Mouse (Mus musculus): Measurements from ENCODE around the gene Gm20696. TPM values are rescaled to one million over a fixed set of nuclear protein-coding genes. Genes with fewer than 3 reads are reported as not detected.

Gm20696 gene
- polyA plus RNA-seq, 2 experiments: 0.16 to 0.33 TPM

DNA sequence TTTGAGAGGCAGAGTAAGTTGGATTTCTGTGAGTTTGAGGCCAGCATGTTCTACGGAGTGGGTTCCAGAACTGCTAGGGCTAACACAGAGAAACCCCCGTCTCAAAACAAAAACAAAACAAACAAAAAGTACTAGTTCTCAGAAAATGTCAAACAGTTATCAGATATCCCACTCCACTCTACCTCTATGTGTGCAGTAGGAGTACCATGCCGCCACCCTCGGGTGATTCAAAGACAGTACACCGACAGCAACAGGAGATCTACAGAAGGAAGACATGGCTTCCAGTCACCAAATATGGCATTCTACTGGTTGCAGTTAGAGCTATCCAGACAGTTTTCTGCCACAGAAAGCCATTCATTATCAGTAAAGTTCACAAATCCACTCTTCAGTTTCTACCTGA is 21.7 kb downstream of the Gm20696 start:
- Histone ChIP-seq H3K36me3 (replicated peaks; ENCODE audit: control insufficient read depth, insufficient read depth, low read depth) (no peaks in the 10 kb centered on the region), H3K9me3 (ENCODE audit: control insufficient read depth, low read length) (no peaks in the 10 kb centered on the region), H3K4me3 (ENCODE audit: insufficient read depth in 1 of 2, low read depth in 2 of 2, low read length in 2 of 2) (no peak overlapping the region), H3K27me3 (ENCODE audit: control insufficient read depth, insufficient read depth, low read length) (no peaks in the 10 kb centered on the region), H3K27ac (no peak overlapping the region), H3K4me2 (ENCODE audit: low read depth) (no peak overlapping the region), H3K4me1 (replicated peaks; ENCODE audit: control insufficient read depth in 2 of 2, insufficient read depth in 2 of 2, low read length in 1 of 2) (no peaks in the 10 kb centered on the region), H3K9ac (replicated peaks) (no peak overlapping the region)
- no peak for ATAC-seq (ENCODE audit: insufficient read depth)
- DNase-seq (ENCODE audit: low read depth in 3 of 3, low spot score in 3 of 3): no peak
- TF ChIP-seq CTCF (IDR thresholded peaks at IDR 0.05; ENCODE audit: low read depth): no peak
- WGBS (ENCODE audit: insufficient replicate concordance): 55% methylated on average over 5 of the region's 5 CpGs

DNA sequence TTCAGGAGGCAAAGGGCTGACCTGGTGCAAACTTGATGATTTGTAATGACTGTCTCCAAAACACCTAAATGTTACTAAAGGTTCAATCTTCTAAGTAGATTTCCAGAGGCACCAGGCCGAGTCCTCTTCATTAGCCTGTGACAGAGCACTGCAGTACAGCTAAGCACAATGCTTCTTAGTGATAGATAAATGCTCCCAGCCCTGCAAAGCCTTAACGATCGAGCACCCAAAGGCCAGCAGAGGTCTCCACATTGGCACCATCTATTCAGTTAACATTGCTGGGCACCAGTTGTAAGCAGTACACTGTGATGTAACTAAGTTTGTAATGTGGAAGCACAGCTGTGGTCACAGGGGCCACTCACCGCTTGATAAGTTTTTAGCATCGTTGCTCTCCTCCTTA is 22.2 kb downstream of the Gm20696 start:
- H3K27ac ChIP-seq: no peak overlapping the region

DNA sequence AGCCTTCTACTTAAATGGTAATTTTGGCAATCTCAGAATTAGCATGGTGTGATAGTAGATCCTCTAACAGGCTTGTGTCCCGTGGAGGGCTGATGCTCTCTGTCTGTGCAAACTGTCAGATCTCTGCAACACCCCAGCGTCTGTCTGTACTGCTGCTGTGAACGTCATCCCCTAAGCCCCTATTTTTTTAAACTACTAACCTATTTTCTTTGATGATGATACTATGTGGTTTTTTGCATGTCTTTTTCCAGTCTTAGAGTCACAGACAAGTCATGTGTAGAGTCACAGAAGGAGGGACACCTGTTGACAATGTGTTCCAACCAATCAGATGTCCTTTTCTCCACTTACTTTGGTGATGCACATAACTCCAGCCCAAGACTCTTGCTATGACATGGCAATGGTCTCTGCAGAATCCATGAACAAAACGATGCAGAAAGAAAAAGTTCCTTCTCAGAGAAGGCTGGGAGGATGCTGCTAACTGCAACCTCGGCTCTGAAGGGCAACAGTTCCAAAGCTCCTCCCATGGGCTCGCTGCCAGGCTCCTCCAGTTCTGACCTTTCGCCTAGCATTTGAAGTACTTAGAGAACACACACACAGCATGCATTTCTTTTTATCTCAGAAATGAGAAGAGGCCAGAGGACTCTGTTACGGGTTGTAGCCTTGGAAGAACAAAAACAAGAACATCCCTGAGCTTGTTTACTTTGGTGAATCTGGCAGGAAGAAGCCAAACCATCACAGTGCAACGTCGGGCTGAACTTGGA is 23.0 kb downstream of the Gm20696 start:
- Histone ChIP-seq H3K27ac (no peak overlapping the region), H3K4me1 (replicated peaks; ENCODE audit: control insufficient read depth in 2 of 2, insufficient read depth in 2 of 2, low read length in 1 of 2) (no peaks in the 10 kb centered on the region), H3K9ac (replicated peaks) (no peak overlapping the region), H3K36me3 (replicated peaks; ENCODE audit: control insufficient read depth, insufficient read depth, low read depth) (no peaks in the 10 kb centered on the region), H3K27me3 (ENCODE audit: control insufficient read depth, insufficient read depth, low read length) (no peaks in the 10 kb centered on the region), H3K4me3 (ENCODE audit: insufficient read depth in 1 of 2, low read depth in 2 of 2, low read length in 2 of 2) (no peak overlapping the region), H3K9me3 (ENCODE audit: control insufficient read depth, low read length) (no peaks in the 10 kb centered on the region), H3K4me2 (ENCODE audit: low read depth) (no peak overlapping the region)
- no peak for ATAC-seq (ENCODE audit: insufficient read depth)
- WGBS (ENCODE audit: insufficient replicate concordance): 49% methylated on average over 10 of the region's 10 CpGs
- TF ChIP-seq EP300 (IDR thresholded peaks at IDR 0.05; ENCODE audit: low read depth) (no peak), CTCF (IDR thresholded peaks at IDR 0.05; ENCODE audit: low read depth) (no peak)
- peak in 1 of 3 experiments; percentile 14 for DNase-seq (ENCODE audit: low read depth in 3 of 3, low spot score in 3 of 3)

More for the DNA sequence above, 22.2 kb downstream of the Gm20696 start:
- TF ChIP-seq EP300 (IDR thresholded peaks at IDR 0.05; ENCODE audit: low read depth) (no peak), CTCF (IDR thresholded peaks at IDR 0.05; ENCODE audit: low read depth) (no peak)
- DNase-seq (ENCODE audit: low read depth in 3 of 3, low spot score in 3 of 3) (no peak), ATAC-seq (ENCODE audit: insufficient read depth) (no peak)
- no peaks in the 10 kb centered on the region for H3K4me1 ChIP-seq (replicated peaks; ENCODE audit: control insufficient read depth in 2 of 2, insufficient read depth in 2 of 2, low read length in 1 of 2)
- no peak overlapping the region for H3K4me3 ChIP-seq (ENCODE audit: insufficient read depth in 1 of 2, low read depth in 2 of 2, low read length in 2 of 2)
- H3K27me3 ChIP-seq (ENCODE audit: control insufficient read depth, insufficient read depth, low read length): no peaks in the 10 kb centered on the region
- no peak overlapping the region for H3K4me2 ChIP-seq (ENCODE audit: low read depth)
- H3K36me3 ChIP-seq (replicated peaks; ENCODE audit: control insufficient read depth, insufficient read depth, low read depth): no peaks in the 10 kb centered on the region
- no peaks in the 10 kb centered on the region for H3K9me3 ChIP-seq (ENCODE audit: control insufficient read depth, low read length)
- H3K9ac ChIP-seq (replicated peaks): no peak overlapping the region
- 61% methylated on average over 5 of the region's 5 CpGs for WGBS (ENCODE audit: insufficient replicate concordance)

- Histone ChIP-seq H3K36me3 (replicated peaks; ENCODE audit: control insufficient read depth, insufficient read depth, low read depth) (no peaks in the 10 kb centered on the region), H3K27ac (no peak overlapping the region), H3K4me2 (ENCODE audit: low read depth) (no peak overlapping the region), H3K4me3 (ENCODE audit: insufficient read depth in 1 of 2, low read depth in 2 of 2, low read length in 2 of 2) (no peak overlapping the region), H3K9me3 (ENCODE audit: control insufficient read depth, low read length) (no peaks in the 10 kb centered on the region), H3K9ac (replicated peaks) (no peak overlapping the region), H3K4me1 (replicated peaks; ENCODE audit: control insufficient read depth in 2 of 2, insufficient read depth in 2 of 2, low read length in 1 of 2) (no peaks in the 10 kb centered on the region), H3K27me3 (ENCODE audit: control insufficient read depth, insufficient read depth, low read length) (no peaks in the 10 kb centered on the region)
- WGBS (ENCODE audit: insufficient replicate concordance): 42% methylated on average over 4 of the region's 4 CpGs
- DNase-seq (ENCODE audit: low read depth in 3 of 3, low spot score in 3 of 3): no peak
- no peak for TF ChIP-seq CTCF (IDR thresholded peaks at IDR 0.05; ENCODE audit: low read depth)
- TF ChIP-seq EP300 (IDR thresholded peaks at IDR 0.05; ENCODE audit: low read depth): no peak
- ATAC-seq (ENCODE audit: insufficient read depth): no peak
Observed at GRCm38 (mm10) chr6:99637456-99637855, 29.1 kb downstream of the Gm20696 start.

DNA sequence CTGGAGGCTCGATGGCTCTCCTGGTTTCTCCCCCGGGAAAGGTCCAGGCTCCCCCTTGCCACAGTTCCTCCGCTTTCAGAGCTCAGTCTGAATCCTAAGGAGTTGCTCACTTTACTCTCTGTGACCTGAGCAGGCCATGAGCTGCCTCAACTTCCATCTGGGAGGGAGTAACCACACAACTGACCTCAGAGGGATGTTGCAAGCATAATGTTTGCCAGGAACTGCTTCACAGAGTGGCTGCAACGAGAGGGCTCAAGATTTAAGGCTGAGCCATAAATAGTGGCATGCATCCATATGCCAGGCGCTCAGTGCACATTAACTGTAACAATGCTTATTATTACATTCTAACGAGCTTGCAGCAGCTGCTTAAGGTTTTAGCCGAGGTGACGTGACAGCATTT is 29.8 kb downstream of the Gm20696 start:
- H3K4me2 ChIP-seq (ENCODE audit: low read depth): no peak overlapping the region
- no peaks in the 10 kb centered on the region for H3K4me1 ChIP-seq (replicated peaks; ENCODE audit: control insufficient read depth in 2 of 2, insufficient read depth in 2 of 2, low read length in 1 of 2)
- ATAC-seq (ENCODE audit: insufficient read depth) (no peak), DNase-seq (ENCODE audit: low read depth in 3 of 3, low spot score in 3 of 3) (no peak)
- TF ChIP-seq CTCF (IDR thresholded peaks at IDR 0.05; ENCODE audit: low read depth) (no peak), EP300 (IDR thresholded peaks at IDR 0.05; ENCODE audit: low read depth) (no peak)
- H3K36me3 ChIP-seq (replicated peaks; ENCODE audit: control insufficient read depth, insufficient read depth, low read depth): no peaks in the 10 kb centered on the region
- no peaks in the 10 kb centered on the region for H3K9me3 ChIP-seq (ENCODE audit: control insufficient read depth, low read length)
- H3K4me3 ChIP-seq (ENCODE audit: insufficient read depth in 1 of 2, low read depth in 2 of 2, low read length in 2 of 2): no peak overlapping the region
- WGBS (ENCODE audit: insufficient replicate concordance): 47% methylated on average over 8 of the region's 8 CpGs
- no peak overlapping the region for H3K9ac ChIP-seq (replicated peaks)
- H3K27ac ChIP-seq: no peak overlapping the region
- no peaks in the 10 kb centered on the region for H3K27me3 ChIP-seq (ENCODE audit: control insufficient read depth, insufficient read depth, low read length)

Data from liver, embryonic 14.5 days (tissue).